Mouse (Mus musculus) heart, embryonic 12.5 days (tissue): ENCODE data around the gene Ppid. TPM values are rescaled to one million over a fixed set of nuclear protein-coding genes. Genes with fewer than 3 reads are reported as not detected.
"Not testable (repeated sequence)": the region's sequence is repeated elsewhere in the genome, so short reads cannot be mapped to it uniquely, and the experiment has no call there.

Source experiments
- ATAC-seq: fragments of 200-750 bp; cut with Nextera tagmentation; 2 replicates; pipeline ENCODE4 v1.8.0; 2017; ENCODE audit warnings: moderate TSS enrichment, moderate library complexity; ENCODE audit not compliant: insufficient number of reproducible peaks, low FRiP score
- H3K27ac ChIP-seq: fragments of 300-500 bp; sonication (generic); 2 replicates; pipeline ENCODE4 v1.5.1; 2016; ENCODE audit warnings: mild to moderate bottlenecking, moderate library complexity; ENCODE audit not compliant: poor library complexity, severe bottlenecking
- H3K27me3 ChIP-seq: fragments of 300-500 bp; sonication (generic); replicated peaks from 2 replicates; pipeline ENCODE4 v1.6.1; 2016; ENCODE audit warnings: mild to moderate bottlenecking, moderate library complexity
- H3K36me3 ChIP-seq: fragments of 300-500 bp; sonication (generic); 2 replicates; pipeline ENCODE4 v1.6.1; 2016; ENCODE audit warnings: mild to moderate bottlenecking, moderate library complexity
- H3K4me1 ChIP-seq: fragments of 300-500 bp; sonication (generic); replicated peaks from 2 replicates; pipeline ENCODE4 v1.6.1; 2016; ENCODE audit warnings: mild to moderate bottlenecking
- H3K4me2 ChIP-seq: fragments of 300-500 bp; sonication (generic); 2 replicates; pipeline ENCODE4 v1.6.1; 2016; ENCODE audit warnings: mild to moderate bottlenecking, moderate library complexity
- H3K4me3 ChIP-seq: fragments of 300-500 bp; sonication (generic); 2 replicates; pipeline ENCODE4 v1.5.1; 2016; ENCODE audit warnings: mild to moderate bottlenecking
- H3K9ac ChIP-seq: fragments of 300-500 bp; sonication (generic); 2 replicates; pipeline ENCODE4 v1.6.1; 2016; ENCODE audit warnings: mild to moderate bottlenecking, moderate library complexity
- H3K9me3 ChIP-seq: fragments of 300-500 bp; sonication (generic); replicated peaks from 2 replicates; pipeline ENCODE4 v1.6.1; 2016; ENCODE audit warnings: mild to moderate bottlenecking, moderate library complexity
- WGBS: fragments of 180-500 bp; shearing (Covaris S2); methylation state at CpG from one replicate; pipeline ENCODE4 v1.1.7; 2016; 5-methylcytosine and 5-hydroxymethylcytosine counted together
- polyA plus RNA-seq: library from polyadenylated mRNA; unstranded; fragments of >200 nt; fragmentation: Nextera tagmentation; extraction: Ambion mirVana; gene quantifications from 2 replicates; pipeline ENCODE4 v1.2.1, GENCODE M21; 2016

The Ppid gene
- polyA plus RNA-seq, 1 experiment from 2014 or later = 121 TPM

DNA sequence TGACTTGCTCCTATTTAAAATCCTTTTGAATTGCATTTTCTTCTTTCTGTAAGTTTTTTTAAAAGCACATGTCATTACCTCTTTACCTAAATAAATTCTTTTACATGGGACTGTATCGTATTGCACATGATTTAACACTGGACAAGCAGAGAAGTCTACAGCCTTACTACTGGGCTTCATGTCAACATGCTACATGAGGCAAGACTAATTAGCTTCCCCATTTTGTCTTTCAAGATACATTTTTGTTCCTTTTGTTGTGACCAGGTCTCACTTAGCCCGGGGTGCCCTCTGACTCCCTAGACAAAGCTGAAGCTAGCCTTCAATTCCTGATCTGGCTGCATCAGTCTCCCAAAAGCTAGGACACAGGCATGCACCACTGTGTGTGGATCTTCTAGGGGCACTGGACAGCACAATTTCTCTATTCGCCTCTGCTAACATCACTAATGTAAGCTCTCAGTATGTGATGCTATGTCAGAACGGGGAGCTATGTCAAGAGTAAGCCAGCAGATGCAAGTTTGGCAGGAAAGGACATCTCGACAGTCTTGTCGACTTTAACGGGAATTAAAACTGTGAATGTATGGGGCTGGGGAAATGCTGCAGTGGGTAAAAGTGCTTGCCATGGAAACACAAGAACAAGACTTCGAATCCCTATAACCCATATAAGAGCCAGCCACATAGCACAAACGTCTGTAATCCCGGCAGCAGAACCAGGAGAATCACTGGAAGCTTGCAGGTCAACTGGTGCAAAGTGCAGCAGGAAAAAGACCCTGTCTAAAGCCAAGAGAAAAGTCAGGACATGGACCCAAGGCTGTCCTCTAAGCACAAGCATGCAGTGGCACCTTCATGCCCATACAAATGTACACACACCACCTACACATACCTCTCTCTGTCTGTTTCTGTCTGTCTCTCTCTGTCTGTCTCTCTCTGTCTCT lies 29.1 kb upstream of the Ppid start:
- WGBS = 80% methylated on average over 10 of the region's 10 CpGs
- no peak overlapping the region for H3K4me3 ChIP-seq
- no peaks in the 10 kb centered on the region for H3K27me3 ChIP-seq
- no peak overlapping the region for H3K27ac ChIP-seq
- peaks cover 26% of the 10 kb centered on the region for H3K4me1 ChIP-seq
- H3K9ac ChIP-seq = no peak overlapping the region
- no peak for ATAC-seq
- H3K36me3 ChIP-seq = no peaks in the 10 kb centered on the region
- H3K4me2 ChIP-seq = no peak overlapping the region
- no peaks in the 10 kb centered on the region for H3K9me3 ChIP-seq

DNA sequence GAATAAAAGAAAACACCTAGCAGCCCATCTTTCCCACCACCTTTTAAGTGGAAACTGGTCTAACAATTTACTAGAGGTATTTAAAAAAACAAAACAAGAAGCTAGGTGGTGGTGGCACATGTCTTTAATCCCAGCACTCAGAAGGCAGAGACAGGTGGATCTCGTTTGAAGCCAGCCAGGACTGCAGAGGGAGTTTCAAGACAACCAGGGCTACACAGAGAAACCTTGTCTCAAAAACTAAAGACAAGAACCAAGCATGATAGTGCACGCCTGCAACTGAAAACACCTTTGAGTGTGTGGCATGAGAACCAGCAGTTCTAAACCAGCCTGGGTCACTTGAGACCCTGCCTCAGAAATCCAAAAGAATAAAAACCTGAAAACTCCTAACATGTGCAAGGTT lies 27.6 kb upstream of the Ppid start:
- H3K27me3 ChIP-seq = no peaks in the 10 kb centered on the region
- WGBS = 76% methylated on average over 2 of the region's 2 CpGs
- no peak for ATAC-seq

DNA sequence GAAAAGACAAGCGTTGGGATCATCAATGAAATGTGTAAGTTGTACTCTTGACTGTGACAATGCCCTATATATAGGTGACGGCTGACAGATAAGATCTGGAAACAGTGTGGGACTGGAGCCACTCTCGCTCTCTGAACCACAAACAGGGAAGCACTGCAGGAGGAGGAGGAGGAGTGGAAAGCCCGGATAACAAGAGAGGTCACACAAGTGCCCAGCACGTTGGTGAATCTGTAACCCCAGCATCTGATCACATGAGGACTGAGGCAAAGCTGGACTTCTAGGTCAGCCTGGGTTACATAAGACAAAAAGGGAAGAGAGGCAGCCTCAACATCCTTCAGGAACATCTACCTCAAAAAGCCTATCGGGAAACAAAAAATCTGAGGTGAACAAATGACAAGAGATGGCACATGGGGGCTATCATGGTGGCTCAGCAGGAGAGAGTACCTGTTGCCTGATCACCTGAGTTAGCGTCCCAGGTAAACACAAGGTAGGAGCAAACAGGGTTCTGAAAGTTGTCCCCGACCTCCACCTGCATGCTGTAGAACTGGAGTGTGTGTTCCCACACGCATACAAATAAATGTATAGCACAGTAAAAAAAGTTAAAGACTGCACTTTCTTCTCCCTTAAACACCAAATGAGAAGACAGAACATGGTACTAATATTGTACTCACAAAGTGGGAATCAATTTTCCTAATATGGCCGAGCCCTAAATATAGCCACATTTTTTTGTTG lies 26.1 kb upstream of the Ppid start:
- H3K4me1 ChIP-seq = peaks cover 21% of the 10 kb centered on the region
- no peaks in the 10 kb centered on the region for H3K9me3 ChIP-seq
- no peaks in the 10 kb centered on the region for H3K27me3 ChIP-seq
- ATAC-seq = no peak
- no peak overlapping the region; the same call in 1 of the 2 replicates for H3K4me2 ChIP-seq
- H3K9ac ChIP-seq = peak overlapping the region; percentile 46; the same call in 1 of the 2 replicates
- 57% methylated on average over 10 of the region's 10 CpGs for WGBS
- H3K27ac ChIP-seq = no peak overlapping the region
- no peaks in the 10 kb centered on the region for H3K36me3 ChIP-seq
- no peak overlapping the region for H3K4me3 ChIP-seq

More for the DNA sequence above, 27.6 kb upstream of the Ppid start:
- Histone ChIP-seq H3K9ac (no peak overlapping the region), H3K27ac (no peak overlapping the region), H3K4me2 (no peak overlapping the region), H3K36me3 (no peaks in the 10 kb centered on the region), H3K4me3 (no peak overlapping the region), H3K9me3 (no peaks in the 10 kb centered on the region), H3K4me1 (peaks cover 26% of the 10 kb centered on the region)

- Histone ChIP-seq H3K27ac (peak overlapping the region; percentile 85), H3K4me2 (peak overlapping the region; percentile 99), H3K4me3 (peak overlapping the region; percentile 98), H3K4me1 (peaks cover 21% of the 10 kb centered on the region), H3K9me3 (no peaks in the 10 kb centered on the region), H3K27me3 (no peaks in the 10 kb centered on the region), H3K36me3 (no peaks in the 10 kb centered on the region), H3K9ac (peak overlapping the region; percentile 88)
- 4% methylated on average over 58 of the region's 60 CpGs for WGBS
- ATAC-seq = no peak; the same call in 1 of the 2 replicates
Observed at GRCm38 (mm10) chr3:79566716-79567691, 24.1 kb upstream of the Ppid start.

GRCm38 (mm10) chr3:79567703-79568362 lies 23.3 kb upstream of the Ppid start, which contains the start of gene Fnip2:
Gene Fnip2, minus strand, starts transcription at chr3:79567796.
- under 1% methylated on average over 49 of the region's 55 CpGs for WGBS
- peak within 1 kb of the TSS; percentile 99 for H3K4me2 ChIP-seq
- ATAC-seq = peak; percentile 96
- H3K36me3 ChIP-seq = no peaks in the 10 kb centered on the region
- peaks cover 21% of the 10 kb centered on the region for H3K4me1 ChIP-seq
- peak within 1 kb of the TSS; percentile 85 for H3K27ac ChIP-seq
- H3K9ac ChIP-seq = peak within 1 kb of the TSS; percentile 88
- H3K27me3 ChIP-seq = no peaks in the 10 kb centered on the region
- peak within 1 kb of the TSS; percentile 98 for H3K4me3 ChIP-seq
- no peaks in the 10 kb centered on the region for H3K9me3 ChIP-seq

DNA sequence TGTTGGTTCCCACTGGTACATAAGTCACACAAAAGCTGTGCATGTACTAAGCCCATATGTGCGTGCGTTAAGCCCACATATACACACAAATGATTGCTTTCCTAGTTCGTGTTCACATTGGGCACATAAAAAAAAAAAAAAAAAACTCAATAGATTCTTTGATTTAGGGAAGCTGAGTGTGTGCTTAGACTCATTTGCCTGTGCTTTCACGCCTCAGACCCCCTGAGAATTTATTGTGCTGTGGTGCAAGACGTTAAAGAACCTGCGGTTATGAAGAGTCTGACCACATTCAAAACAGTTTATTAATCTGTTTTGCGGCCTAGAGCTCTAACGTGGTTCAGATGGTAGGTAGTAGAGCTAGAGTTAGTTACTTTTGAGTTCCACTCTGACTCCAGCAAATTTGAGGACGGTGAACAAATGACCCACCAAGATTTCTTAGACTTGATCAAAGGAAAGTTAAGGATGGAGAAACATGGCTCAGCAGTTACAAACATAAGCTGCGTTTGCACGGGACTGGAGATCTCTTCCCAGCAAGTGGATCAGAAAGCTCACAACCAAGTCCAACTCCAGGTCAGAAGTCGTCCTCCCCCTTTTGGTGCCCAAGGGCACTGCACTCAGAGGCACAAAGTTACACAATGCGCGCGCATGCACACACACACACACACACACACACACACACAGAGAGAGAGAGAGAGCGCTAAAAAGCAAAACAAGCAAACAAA lies 22.4 kb upstream of the Ppid start:
- Histone ChIP-seq H3K27ac (no peak overlapping the region), H3K9me3 (no peaks in the 10 kb centered on the region), H3K4me3 (no peak overlapping the region), H3K4me1 (peaks cover 21% of the 10 kb centered on the region), H3K27me3 (no peaks in the 10 kb centered on the region), H3K36me3 (no peaks in the 10 kb centered on the region), H3K4me2 (peak overlapping the region; percentile 99; the same call in 1 of the 2 replicates), H3K9ac (0 out of 2 replicates have a peak overlapping the region, but pooled peaks have one; percentile 62)
- no peak for ATAC-seq
- 89% methylated on average over 16 of the region's 16 CpGs for WGBS

DNA sequence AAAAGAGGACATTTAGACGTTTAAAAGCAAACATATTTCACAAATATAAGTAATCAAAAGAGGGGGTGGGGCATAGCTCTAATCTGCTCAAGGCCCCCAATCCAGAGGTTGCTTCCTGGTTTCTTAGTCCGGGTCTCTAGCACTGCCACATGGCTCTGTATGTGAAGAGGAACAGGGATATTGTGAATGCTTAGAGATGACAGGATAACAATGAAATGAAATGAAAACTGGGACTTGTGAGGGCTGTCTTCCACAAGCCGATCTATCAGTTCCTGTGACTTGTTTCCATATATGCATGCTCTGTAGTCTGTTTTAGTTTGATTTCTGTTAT lies 21.8 kb upstream of the Ppid start:
- no peak for ATAC-seq
- Histone ChIP-seq H3K27me3 (no peaks in the 10 kb centered on the region), H3K9me3 (no peaks in the 10 kb centered on the region), H3K4me1 (peaks cover 21% of the 10 kb centered on the region), H3K27ac (no peak overlapping the region), H3K9ac (no peak overlapping the region), H3K4me2 (no peak overlapping the region), H3K4me3 (no peak overlapping the region), H3K36me3 (no peaks in the 10 kb centered on the region)
- WGBS = 79% methylated on average over 3 of the region's 3 CpGs

DNA sequence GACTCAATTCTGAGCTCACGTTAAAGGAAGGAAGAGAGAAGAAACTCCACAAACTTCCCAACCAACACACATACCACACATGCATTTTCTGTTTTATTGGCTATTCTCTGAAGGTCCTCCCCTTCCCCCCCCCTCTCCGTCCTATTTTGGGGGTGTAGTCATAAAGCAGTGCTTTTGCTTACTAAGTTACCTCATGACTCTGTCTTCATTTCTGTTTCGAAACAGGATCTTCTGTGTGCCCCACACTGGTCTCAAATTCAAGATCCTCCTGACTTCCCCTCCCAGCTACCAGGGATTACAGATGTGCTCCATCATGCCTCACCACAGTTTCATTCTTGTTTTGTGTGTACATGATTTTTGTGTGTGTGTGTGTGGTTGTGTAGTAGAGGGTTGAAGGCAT lies 18.7 kb upstream of the Ppid start:
- peaks cover 14% of the 10 kb centered on the region for H3K4me1 ChIP-seq
- no peak overlapping the region for H3K4me3 ChIP-seq
- H3K27ac ChIP-seq = no peak overlapping the region
- no peak for ATAC-seq
- no peaks in the 10 kb centered on the region for H3K36me3 ChIP-seq
- H3K4me2 ChIP-seq = no peak overlapping the region
- H3K9ac ChIP-seq = no peak overlapping the region
- no peaks in the 10 kb centered on the region for H3K9me3 ChIP-seq
- H3K27me3 ChIP-seq = no peaks in the 10 kb centered on the region
- WGBS = 60% methylated on average over 3 of the region's 3 CpGs

DNA sequence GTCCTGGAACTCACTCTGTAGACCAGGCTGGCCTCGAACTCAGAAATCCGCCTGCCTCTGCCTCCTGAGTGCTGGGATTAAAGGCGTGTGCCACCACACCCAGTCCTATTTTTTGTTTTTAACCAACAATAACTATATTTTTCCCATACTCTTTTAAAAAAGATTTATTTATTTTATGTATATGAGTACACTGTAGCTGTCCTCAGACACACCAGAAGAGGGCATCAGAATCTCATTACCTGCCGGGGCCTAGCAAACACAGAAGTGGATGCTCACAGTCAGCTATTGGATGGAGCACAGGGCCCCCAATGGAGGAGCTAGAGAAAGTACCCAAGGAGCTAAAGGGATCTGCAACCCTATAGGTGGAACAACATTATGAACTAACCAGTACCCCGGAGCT lies 17.8 kb upstream of the Ppid start:
- H3K4me2 ChIP-seq, ATAC-seq, H3K9me3 ChIP-seq, H3K36me3 ChIP-seq, H3K4me3 ChIP-seq, H3K9ac ChIP-seq, H3K27ac ChIP-seq, H3K27me3 ChIP-seq: not testable (repeated sequence)
- WGBS = 88% methylated on average over 5 of the region's 5 CpGs
- H3K4me1 ChIP-seq = peaks cover 14% of the 10 kb centered on the region

GRCm38 (mm10) chr3:79574336-79574735 lies 16.8 kb upstream of the Ppid start:
- Histone ChIP-seq H3K36me3 (no peaks in the 10 kb centered on the region), H3K4me2 (no peak overlapping the region), H3K4me1 (peaks cover 14% of the 10 kb centered on the region), H3K27me3 (no peaks in the 10 kb centered on the region), H3K9ac (no peak overlapping the region), H3K27ac (no peak overlapping the region), H3K4me3 (no peak overlapping the region), H3K9me3 (no peaks in the 10 kb centered on the region)
- WGBS = 81% methylated on average over 3 of the region's 3 CpGs
- ATAC-seq = 0 out of 2 replicates have a peak, but pooled peaks have one; percentile 20
